Mouse (Mus musculus) adipocyte (in vitro differentiated cells): Measurements from ENCODE around the gene Galnt3.

ENCODE experiments used
- DNase-seq: peaks from one replicate; pipeline ENCODE4 v3.0.0-alpha.2; 2016; ENCODE audit warnings: low spot score

The Galnt3 gene

DNA sequence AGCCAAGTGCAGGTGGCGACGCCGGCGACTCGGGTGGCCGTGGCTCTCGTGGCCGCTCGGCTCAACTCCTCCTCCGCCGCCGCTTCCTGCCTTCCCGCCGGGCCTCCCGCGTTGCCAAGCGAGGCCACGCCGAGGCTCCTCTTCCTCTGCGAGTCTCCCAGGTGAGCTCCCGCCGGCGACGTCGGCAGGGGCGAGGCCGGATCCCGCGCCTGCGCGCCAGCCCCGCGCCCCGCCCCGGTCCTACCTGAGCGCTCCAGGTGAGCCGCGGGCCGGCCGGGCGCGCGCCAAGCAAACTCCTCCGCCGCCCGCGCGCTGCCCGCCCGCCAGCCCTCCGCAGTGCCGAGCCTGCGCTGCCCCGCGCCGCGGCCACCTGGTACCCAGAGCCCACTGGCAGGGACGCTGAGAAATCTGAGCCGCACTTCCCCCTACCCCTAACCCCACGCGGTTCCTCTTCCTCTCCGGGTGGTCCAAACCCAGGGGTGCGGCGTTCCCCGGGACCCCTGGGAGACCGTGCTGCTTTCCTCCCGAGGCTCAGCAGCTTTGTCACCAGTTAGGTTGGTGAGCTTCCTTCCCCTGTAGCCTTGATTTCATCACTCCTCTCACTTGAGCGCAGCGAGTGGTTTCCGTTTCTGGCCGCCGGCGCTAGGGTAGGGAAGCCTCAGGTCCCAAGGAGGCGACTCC, at the start of gene Galnt3:
TSS of gene Galnt3 (minus strand) at position 404 of the 681 bp plus-strand sequence.
- DNase-seq = no peak

DNA sequence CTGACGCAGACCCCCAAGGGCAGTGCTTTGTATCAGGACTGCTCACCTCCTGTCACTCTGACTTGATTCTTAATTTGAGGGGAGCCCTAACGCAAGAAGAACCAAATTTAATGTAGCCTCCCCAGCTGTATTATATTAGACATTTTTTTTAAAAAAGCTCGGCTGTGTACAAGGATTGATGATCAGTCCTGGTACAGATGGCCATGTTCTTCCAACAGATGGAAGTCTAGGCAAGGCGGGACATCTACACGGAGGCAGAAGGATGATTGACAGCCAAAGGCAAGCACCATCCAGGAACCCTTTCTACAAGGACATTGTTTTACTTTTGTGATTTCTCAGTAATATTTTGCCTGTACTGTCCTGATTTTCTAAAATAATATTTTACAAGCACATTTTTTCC, 48.3 kb upstream of the Galnt3 start:
- no peak for DNase-seq

DNA sequence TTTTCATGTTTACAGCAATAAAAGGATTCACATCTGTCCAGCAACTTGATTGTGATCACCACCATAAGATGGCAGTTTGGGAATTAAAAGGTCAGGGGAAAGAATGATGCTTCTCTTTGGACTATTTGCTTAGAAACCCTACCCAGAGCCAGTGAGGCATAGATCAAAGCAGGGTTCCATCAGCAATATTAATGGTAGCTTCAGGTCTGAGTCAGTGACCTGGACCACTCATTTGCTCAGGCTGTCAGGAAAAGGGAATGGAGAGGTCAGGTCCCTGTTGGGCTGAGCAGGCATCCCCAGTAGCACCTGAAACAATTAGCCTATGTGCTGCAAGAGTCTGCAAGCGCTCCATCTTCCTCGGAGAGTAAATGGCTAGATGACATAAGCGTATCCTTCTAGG, 46.8 kb upstream of the Galnt3 start:
- no peak for DNase-seq

DNA sequence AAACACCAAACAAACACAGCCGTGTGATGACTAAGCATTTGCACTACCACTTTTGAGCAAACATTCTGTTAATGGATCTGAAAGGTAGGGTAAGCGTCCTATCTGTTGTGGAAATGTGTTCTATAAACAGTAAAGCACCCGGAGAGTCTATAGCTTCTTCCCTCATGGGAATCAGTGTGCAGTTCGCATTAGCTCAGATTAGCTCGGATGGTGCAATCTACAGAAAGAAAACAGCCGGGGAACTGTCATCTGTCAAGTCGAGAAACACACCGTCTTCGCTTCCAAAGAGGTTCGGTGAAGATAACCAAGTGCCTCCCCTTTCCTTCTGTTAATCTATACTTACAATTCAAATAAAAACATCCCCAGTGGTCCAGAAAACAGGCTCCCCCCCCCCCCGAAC, 45.9 kb upstream of the Galnt3 start:
- no peak for DNase-seq

DNA sequence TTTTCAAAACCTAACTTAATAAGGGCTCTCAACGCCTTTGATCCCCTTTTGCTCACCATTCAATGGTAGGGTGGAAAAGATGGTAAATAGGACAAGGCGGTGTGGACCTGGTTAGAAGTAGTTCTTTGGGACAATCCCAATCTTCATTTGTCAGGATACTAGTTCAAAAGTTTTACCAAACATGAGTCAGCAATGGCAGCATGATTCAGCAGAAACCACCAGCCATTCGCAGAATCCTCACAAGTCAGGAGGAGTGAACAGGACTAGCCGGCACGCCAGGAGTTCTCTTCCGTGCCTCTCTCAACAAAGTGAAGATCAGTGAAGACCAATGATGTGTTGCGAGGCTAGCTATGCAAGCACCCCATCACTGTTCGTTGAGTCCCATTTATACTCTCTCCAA, 40.2 kb upstream of the Galnt3 start:
- DNase-seq = no peak

DNA sequence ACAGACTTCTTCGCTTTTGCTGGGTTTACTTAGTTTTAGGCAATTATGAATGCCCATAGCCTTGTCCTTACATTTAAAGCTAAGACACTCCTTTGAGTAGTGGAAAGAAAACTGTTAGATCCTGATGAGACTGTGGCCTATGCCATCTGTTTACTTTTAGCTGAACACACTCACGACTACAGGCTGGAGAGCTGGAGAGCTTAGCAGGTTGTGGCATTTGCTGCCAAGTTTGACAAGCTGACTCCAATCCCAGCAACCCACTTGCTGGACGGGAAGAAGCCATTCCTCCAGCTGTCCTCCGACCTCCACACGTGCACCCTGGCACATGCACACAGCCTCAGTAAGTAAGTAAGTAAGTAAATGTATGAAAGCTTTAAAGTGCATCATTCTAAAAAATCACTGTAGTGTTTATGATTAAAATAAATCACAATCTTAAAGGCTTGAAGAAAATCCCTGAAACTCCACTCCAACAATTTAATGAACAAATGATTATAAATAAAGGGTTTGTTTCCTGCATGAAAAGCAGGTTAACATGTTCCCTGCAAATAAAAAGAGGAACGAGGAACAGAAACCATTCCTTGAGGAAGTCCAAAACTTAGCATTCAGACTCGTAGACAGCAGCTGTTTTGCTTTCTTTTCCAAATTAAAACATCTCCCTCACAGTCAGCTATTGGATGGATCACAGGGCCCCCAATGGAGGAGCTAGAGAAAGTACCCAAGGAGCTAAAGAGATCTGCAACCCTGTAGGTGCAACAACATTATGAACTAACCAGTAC, 33.5 kb upstream of the Galnt3 start:
- peak; percentile 10 for DNase-seq

DNA sequence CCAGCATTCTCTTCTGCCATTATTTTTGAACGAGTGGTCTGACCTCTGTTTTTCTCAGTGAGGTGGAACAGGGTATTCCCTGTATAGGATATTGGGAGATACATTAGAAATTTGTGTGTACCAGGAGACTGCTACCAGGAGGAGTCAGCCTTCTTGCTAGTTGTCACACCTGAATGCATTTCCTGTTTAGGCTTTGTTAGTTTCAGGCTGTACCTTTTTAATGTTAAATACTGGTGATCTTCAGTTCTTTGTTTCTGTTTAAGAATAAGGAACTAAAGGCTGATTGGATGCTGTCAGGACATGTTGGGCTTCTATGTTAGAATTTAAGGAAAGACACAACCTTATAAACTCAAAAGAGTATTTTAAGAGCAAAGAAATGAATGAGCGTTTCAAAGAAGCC, 26.6 kb upstream of the Galnt3 start:
- no peak for DNase-seq

DNA sequence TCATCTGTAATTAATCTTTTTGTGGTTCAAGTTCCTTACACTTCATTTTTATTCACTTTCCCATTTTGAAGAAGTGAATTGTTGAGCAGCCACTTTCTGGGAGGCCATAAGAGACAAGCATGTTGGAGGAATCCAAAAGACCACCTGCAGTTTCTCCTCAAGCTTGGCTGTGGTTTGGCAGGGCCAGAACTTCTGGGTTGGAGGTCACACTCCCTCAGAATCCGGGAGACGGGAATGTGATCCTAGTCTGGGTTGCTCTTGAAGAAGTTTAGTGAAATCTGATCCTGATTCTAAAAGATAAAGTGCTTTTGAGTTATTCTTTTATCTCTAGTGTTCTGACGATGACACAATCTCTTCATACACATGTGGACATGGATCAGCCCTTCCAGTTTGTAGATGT, 25.7 kb upstream of the Galnt3 start:
- no peak for DNase-seq

DNA sequence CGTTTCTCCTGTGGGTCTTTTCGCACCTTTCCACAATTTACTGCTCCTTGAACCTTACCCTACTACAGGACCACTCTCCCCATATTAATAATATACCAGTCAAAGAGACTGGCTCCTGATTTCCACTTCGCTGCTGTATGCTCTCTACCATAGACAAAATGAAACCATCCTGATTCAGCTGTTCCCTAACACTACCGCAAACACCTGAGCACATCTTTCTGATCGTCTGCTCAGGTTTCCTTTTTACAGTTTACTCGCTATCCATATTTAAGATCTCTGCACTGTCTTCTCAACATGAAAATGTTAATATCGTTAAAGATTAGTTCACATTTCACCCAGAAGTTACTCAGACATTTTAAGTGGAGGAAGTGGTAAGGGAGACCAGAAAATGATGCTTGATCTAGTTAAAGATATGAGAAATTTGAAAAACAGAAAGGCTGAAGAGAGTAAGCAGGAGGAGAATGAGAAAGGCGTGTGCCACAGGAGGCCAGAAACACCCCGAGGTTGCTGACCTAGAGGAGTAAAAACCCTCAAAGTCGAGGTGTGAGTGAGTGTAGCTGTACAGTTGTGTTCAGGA, 23.9 kb upstream of the Galnt3 start:
- DNase-seq = no peak

DNA sequence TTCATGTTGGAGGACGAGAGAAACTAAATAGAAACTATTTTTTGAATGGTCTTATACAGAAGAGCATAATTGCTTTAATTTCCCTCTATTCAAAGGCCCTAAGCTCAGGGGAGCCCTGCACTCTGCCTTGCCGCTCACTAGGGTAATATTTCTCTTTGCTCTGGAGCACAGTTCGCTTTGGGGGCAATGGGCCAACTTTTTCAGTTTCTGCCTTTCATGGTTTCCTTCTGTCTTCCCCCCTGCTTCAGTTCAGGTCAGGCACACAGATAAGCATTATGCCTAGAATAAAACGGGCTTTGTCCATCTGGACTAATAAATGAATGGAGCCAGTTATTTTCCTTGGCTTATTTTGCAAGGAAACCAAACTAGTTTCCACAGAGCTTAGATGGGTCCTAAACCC, 21.7 kb upstream of the Galnt3 start:
- DNase-seq = no peak

DNA sequence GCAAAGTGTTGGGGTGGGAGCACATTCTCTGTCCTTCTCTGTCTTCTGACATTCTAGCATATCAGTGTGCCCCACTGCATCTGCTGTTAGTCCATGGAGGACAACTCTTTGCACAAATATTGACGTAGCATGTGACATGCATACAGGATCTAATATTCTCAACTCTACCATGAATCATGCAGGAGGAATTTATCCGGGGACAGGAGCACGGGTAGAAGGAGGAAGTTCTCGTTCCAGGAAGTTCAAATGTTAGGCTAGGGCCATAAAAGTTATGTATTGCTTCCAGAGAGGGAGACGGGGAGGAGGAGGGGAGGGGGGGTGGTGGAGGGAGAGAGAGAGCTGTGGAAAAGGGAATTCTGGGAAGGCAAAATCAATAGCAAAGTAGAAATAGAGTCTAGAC, 20.0 kb upstream of the Galnt3 start:
- DNase-seq = no peak

DNA sequence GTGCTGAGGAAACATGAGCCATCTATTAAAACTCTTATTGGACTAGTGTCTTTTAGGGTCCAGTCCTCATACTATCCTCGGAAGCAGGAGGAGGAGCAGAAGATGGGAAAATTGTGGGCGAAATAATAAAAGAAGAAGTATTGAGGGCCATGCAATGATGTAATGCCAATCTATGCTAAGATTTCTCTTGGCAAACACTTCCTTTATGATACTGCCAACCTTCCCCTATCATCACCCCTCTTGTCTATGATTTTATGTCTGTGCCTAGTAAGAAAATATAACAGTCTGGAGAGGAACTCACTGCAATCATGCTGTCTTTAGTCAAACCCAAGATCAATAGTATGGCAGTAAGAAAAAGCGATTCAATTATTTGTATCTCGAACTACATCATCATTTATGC, 18.5 kb upstream of the Galnt3 start:
- DNase-seq = no peak

DNA sequence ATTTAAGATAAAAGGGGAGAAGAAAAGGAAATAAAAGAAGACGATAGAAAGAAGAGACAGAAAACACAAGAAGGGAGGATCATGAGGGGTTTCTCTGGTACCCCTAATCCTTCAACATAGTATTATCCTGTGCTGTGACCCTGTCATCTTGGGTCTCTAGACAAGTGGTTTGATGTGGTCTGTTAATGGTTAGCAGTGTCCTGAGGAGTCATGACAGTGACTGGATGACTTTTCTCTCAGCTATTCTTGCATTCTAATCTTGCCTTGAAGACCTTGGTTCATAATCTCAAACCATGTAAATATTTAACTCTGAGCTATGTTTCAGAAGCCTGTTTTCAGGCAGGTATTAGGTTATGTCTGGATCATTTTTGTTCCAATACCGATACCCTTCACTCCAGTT, 17.9 kb upstream of the Galnt3 start:
- DNase-seq = no peak

DNA sequence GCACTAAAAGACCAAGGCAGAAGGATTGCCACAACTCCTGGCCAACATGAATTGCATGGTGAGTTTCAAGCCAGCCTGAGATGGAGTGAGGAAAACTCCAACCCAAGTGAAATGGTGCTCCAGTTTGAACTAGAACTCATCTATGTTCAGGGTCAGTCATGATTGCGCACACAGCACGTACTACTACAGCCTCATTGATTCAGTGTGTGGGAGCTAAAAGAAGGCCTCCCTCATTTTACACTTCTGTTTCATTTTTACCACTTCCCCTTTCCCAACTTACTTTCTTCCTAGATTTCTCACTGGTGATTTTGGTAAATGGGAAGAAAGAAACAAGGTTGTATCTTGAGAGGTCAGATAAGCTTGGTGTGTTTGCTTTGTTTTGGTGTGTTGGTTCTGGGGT, 17.5 kb upstream of the Galnt3 start:
- no peak for DNase-seq

DNA sequence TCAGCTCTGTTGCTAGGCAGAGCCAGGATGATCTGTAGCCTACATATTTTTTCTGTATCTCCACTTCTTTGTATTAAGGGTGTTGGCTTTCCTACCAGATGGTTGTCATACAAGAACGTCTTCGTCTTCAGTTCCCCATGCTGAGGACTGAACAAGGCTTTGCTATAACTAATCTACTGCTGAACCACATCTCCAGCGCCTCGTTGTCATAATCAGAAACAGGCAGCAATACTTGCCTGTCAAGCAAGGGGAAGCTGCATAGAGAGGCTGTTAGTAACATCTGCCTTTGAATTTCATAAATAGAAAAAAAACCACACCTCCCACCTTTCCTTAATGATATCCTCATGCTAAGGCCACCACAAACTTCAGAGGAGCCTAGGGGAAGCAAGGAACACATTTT, 15.5 kb upstream of the Galnt3 start:
- no peak for DNase-seq

DNA sequence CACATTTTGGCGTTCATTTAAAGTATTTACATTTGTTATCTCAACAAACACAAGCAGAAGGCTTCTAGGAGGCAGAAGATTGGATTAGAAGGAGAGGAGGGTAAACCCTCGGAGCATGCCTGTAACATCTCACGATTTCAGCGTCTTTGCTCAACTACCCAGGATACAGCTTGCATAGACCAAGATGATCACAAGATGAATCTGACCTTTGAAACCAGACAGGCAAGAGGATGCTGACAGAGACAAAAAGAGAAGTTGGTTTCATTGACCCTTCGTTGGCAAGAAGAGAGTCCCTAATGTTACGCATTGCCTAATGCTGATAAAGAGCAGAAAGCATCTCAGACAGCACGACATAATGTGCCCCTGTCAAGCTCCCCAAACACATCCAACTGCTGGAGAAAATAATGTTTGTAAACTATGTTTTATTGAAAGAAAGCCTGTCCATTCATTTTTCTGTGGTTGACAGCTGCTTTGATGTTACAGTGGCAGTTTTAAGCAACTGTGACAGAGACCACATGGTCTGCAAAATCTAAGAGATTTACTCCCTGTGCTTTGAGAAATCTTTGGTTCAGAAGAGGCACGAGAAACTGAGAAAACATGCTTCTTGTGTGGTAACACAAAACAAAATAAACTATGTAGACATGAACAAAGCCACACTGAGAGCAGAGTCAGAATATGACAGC, 7.2 kb upstream of the Galnt3 start:
- no peak for DNase-seq

DNA sequence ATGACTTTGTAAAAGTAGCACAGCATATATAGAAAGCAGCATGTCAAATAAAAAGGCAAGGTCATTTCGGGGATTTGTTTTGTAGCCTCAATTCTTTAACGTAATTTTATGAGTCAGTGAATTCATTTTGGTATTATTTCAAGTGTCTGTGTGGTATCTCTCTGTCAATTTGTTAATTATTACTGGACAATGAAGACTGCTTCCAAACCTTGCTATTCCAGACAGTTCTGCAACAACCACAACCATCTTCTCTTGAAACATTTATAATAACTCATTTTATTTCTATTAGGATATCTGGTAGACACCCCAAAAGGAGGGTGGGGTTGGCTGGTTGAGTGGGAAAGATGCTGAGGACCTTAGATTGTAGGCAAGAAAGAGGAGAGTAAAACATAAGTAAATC, 4.1 kb upstream of the Galnt3 start:
- DNase-seq = no peak

DNA sequence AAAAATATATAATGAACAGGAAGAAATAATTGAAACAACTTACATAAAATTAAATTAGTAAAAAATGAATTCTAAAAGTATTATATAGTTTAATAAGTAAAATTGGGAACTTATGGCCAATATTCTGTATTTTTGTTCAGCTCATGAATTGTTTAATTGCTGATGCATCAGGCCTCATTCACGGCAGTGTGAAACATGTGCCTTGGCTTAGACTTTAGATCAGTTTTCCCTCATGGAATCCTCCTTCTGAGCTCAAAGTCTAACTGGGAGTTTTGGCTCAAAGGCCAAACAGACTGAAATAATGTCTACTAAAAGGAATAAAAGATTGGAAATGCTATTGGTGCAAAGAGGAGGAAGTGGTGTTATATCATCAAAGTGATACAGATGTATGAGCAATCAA, 2.7 kb upstream of the Galnt3 start:
- DNase-seq = no peak

DNA sequence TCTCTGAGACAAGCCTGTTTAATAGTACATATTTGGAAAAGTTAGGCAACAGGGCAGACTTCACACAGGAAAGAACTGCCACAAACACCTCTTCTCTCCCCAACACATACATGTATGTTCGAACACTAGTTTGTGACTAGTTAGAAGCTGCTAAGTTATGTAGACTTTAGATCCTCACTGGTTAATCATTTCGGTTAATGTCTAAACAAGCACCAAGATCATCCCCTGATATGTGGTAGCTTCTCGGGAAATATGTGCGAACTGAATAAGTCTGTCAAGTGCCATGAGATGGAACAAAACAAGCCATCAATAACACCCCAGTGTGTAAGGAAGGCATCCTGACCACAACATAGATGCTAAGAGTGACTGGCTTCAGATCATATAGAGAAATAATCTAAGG, 2.1 kb upstream of the Galnt3 start:
- DNase-seq = no peak

DNA sequence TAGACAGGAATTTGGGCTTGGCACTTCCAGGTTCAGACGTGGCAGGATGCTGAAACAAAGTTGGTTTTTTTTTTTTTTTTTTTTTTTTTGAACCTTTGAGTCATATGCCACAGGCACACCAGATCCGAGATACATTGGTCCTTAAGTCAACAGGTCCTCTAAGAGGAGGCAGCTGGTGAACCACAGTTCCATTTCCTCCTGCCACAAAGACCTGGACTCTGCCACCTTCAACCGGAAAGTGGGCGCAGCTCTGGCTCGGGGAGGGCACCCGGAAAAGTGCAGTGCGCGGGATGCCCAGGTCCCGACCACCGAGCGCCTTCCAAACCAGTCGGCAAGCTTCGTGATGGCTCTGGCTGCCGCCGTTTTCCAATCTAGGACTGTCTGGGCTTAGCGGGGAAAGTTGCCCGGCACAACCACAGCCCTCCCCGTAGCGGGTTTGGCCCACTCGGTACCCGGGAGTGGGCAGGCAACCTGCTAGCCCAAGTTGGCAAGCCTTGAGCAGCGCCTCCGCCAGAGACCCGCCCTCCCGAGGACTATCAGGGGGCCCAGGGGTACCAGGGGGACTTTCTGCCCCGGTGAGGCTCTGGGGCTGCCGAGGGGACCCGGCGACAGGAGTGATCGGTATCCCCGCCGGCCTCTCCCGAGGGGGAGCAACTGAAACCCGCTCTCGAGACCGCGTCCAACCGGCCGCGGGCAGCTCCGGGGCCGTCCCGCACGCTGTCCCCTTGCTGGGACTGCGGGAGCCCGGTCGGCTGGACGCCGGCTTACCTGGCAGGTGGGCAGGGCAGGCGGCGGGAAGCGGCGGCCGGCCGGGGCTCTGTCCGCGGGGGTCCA, 821 bp downstream of the Galnt3 start:
- DNase-seq = no peak

DNA sequence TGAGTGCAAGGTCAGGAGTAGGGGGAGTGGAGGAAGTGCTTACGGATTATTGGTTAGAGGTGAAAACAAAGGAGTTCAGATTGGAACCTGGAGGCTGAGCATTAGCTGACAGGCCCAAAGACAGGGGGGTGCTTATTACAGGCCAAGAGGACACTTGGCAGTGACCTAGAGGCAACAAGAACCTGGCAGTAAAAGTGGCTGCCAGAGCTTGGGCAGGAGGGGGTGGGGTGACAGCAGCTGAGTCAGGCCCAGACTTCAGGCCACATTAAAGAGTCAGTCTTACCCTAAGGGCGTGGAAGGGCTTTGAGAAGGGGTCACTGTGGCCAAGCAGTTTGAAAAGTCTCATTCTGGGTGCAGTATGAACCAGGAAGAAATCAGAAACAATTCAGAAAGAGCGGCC, 7.1 kb downstream of the Galnt3 start:
- peak; percentile 18 for DNase-seq

DNA sequence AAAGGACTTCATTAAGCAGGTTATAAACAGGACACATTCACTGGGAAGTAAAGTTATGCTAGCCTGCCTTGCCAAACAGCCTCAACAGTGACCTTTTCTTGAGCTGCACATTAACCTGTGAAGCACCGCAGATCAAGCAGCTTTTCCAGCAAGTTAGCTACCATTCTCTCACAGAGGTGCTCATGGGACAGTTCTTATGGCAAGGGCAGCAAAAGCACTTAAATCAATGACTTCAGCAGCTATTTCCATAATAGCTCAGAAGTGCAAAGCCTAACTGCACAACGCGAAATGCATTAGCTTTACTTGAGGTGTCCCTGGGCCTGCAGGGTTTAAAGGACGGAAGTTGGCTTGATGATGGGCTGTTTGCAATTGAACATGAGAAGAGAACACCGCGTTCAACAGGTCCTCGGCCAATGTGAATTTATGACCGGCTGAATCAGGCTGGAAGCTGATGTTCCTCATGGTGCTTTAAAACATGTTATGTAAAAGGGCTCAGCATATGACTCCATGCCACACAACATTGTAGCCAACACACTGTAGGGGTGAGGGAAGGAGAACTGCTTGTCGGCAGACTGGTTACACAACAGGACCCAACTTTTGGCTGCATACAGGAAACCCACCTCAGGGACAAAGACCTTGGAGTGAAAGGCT, 16.8 kb downstream of the Galnt3 start:
- no peak for DNase-seq
